Comparison of ENCODE assay signal across 9 mouse cellular contexts in the genomic region with DNA sequence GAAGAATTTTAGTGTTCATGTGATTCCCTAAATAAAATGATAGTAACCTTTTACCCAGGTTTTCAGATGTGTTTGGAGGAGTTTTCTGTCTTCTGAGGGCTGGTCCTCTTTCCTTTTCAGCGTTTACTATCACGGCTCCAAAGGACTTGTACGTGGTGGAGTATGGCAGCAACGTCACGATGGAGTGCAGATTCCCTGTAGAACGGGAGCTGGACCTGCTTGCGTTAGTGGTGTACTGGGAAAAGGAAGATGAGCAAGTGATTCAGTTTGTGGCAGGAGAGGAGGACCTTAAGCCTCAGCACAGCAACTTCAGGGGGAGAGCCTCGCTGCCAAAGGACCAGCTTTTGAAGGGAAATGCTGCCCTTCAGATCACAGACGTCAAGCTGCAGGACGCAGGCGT. TPM values are rescaled to one million over a fixed set of nuclear protein-coding genes. Genes with fewer than 3 reads are reported as not detected.
DNase-seq lines count a peak whose midpoint lies in the region; ATAC-seq lines count a peak whose summit lies in the region.
"Had no signal": no experiment of that assay in that cellular context is flagged by ENCODE, and none has a peak within 500 bp of the region (broad histone marks: within the 10 kb centered on the region; RNA-seq: fewer than 3 reads in every experiment).

No protein-coding gene starts in this region.

- H3K4me3 ChIP-seq in kidney, embryonic 14.5 days (ENCODE audit: low read length), result no peak overlapping the region
- no peak overlapping the region for H3K4me3 ChIP-seq in embryonic facial prominence, embryonic 12.5 days
- H3K4me3 ChIP-seq in hindbrain, embryonic 13.5 days, result peak overlapping the region; percentile 6; the same call in 1 of the 2 replicates
- peak overlapping the region; percentile 29 for H3K4me3 ChIP-seq in midbrain, embryonic 16.5 days (ENCODE audit: low read depth, low read length)

- no peak for ATAC-seq in kidney, embryonic 14.5 days (ENCODE audit: low FRiP score, low TSS enrichment)
- ATAC-seq in embryonic facial prominence, embryonic 12.5 days (ENCODE audit: insufficient number of reproducible peaks, insufficient read depth, low FRiP score, low TSS enrichment), result no peak
- no peak for ATAC-seq in hindbrain, embryonic 13.5 days (ENCODE audit: low FRiP score)
- ATAC-seq in midbrain, embryonic 16.5 days, result no peak

- no peaks in the 10 kb centered on the region for H3K36me3 ChIP-seq in kidney, embryonic 14.5 days (ENCODE audit: control insufficient read depth, insufficient read depth, low read length)
- no peaks in the 10 kb centered on the region for H3K36me3 ChIP-seq in embryonic facial prominence, embryonic 12.5 days
- H3K36me3 ChIP-seq in hindbrain, embryonic 13.5 days, result no peaks in the 10 kb centered on the region
- H3K36me3 ChIP-seq in midbrain, embryonic 16.5 days (ENCODE audit: control insufficient read depth, insufficient read depth, low read length), result no peaks in the 10 kb centered on the region

- H3K9me3 ChIP-seq in kidney, embryonic 14.5 days (ENCODE audit: control insufficient read depth, low read length), result no peaks in the 10 kb centered on the region
- no peaks in the 10 kb centered on the region for H3K9me3 ChIP-seq in embryonic facial prominence, embryonic 12.5 days
- no peaks in the 10 kb centered on the region for H3K9me3 ChIP-seq in hindbrain, embryonic 13.5 days
- H3K9me3 ChIP-seq in midbrain, embryonic 16.5 days (replicated peaks; ENCODE audit: control insufficient read depth, low read length, poor library complexity, severe bottlenecking), result no peaks in the 10 kb centered on the region

- no peak for DNase-seq in kidney, adult 18-20 months
- DNase-seq in B cell, adult 2 months, result no peak
- no peak for DNase-seq in thymus, postnatal 10 days (ENCODE audit: low spot score in 2 of 2)
- DNase-seq: lung, postnatal 4 days; thymus, postnatal 25 days had no signal

- no peak overlapping the region for H3K27ac ChIP-seq in kidney, embryonic 14.5 days (ENCODE audit: low read depth, low read length)
- no peak overlapping the region for H3K27ac ChIP-seq in embryonic facial prominence, embryonic 12.5 days
- H3K27ac ChIP-seq in hindbrain, embryonic 13.5 days, result no peak overlapping the region
- H3K27ac ChIP-seq in midbrain, embryonic 16.5 days (ENCODE audit: low read length), result no peak overlapping the region

- 33% methylated on average over 11 of the region's 11 CpGs for WGBS in kidney, embryonic 14.5 days
- WGBS in embryonic facial prominence, embryonic 12.5 days, result 38% methylated on average over 11 of the region's 11 CpGs
- WGBS in hindbrain, embryonic 13.5 days, result 46% methylated on average over 11 of the region's 11 CpGs
- 36% methylated on average over 11 of the region's 11 CpGs for WGBS in midbrain, embryonic 16.5 days

- peak overlapping the region; percentile 21; the same call in 1 of the 2 replicates for H3K4me2 ChIP-seq in kidney, embryonic 14.5 days (replicated peaks; ENCODE audit: low read depth, low read length)
- peak overlapping the region; percentile 15; the same call in 1 of the 2 replicates for H3K4me2 ChIP-seq in embryonic facial prominence, embryonic 12.5 days (replicated peaks)
- H3K4me2 ChIP-seq in hindbrain, embryonic 13.5 days, result peak overlapping the region; percentile 38
- H3K4me2 ChIP-seq in midbrain, embryonic 16.5 days (ENCODE audit: low read length), result peak overlapping the region; percentile 51

- no peak overlapping the region for H3K9ac ChIP-seq in kidney, embryonic 14.5 days (ENCODE audit: low read depth, low read length)
- H3K9ac ChIP-seq in embryonic facial prominence, embryonic 12.5 days, result no peak overlapping the region
- 0 out of 2 replicates have a peak overlapping the region, but pooled peaks have one; percentile 35 for H3K9ac ChIP-seq in hindbrain, embryonic 13.5 days
- peak overlapping the region; percentile 38; the same call in 1 of the 2 replicates for H3K9ac ChIP-seq in midbrain, embryonic 16.5 days (ENCODE audit: low read depth, low read length)

- no peaks in the 10 kb centered on the region for H3K4me1 ChIP-seq in kidney, embryonic 14.5 days (ENCODE audit: control insufficient read depth, insufficient read depth, low read length)
- H3K4me1 ChIP-seq in embryonic facial prominence, embryonic 12.5 days, result no peaks in the 10 kb centered on the region
- H3K4me1 ChIP-seq in hindbrain, embryonic 13.5 days (replicated peaks), result no peaks in the 10 kb centered on the region
- H3K4me1 ChIP-seq in midbrain, embryonic 16.5 days (ENCODE audit: control insufficient read depth, insufficient read depth, low read length), result peaks cover 3% of the 10 kb centered on the region; the same call in 1 of the 2 replicates

- no peaks in the 10 kb centered on the region for H3K27me3 ChIP-seq in kidney, embryonic 14.5 days (ENCODE audit: control insufficient read depth, insufficient read depth, low read length)
- H3K27me3 ChIP-seq in embryonic facial prominence, embryonic 12.5 days, result no peaks in the 10 kb centered on the region
- peaks cover 5% of the 10 kb centered on the region; the same call in 1 of the 2 replicates for H3K27me3 ChIP-seq in hindbrain, embryonic 13.5 days
- no peaks in the 10 kb centered on the region for H3K27me3 ChIP-seq in midbrain, embryonic 16.5 days (ENCODE audit: control insufficient read depth, insufficient read depth, low read depth, low read length)

RNA-seq across cellular contexts. Expression of a gene that starts 6.2 kb away (rescaled TPM):
- 0.19 and 0.39 TPM in 2 replicates for polyA plus RNA-seq in kidney, embryonic 14.5 days (2014; fragmentation: Nextera tagmentation; extraction: Ambion mirVana)
- 0.14 and 0.32 TPM in 2 replicates for polyA plus RNA-seq in embryonic facial prominence, embryonic 12.5 days (2016; fragmentation: Nextera tagmentation; extraction: Ambion mirVana)
- polyA plus RNA-seq in hindbrain, embryonic 13.5 days (2015; fragmentation: Nextera tagmentation; extraction: Ambion mirVana), result 0.38 and 0.40 TPM in 2 replicates
- polyA plus RNA-seq in midbrain, embryonic 16.5 days (2015; fragmentation: Nextera tagmentation; extraction: Ambion mirVana), result 0.71 and 0.93 TPM in 2 replicates

RNA-seq across cellular contexts. Expression of a gene that starts 6.2 kb away (rescaled TPM):
- polyA plus RNA-seq in kidney, embryonic 14.5 days (2014; fragmentation: Nextera tagmentation; extraction: Ambion mirVana), result 47.2 and 61.6 TPM in 2 replicates
- 69.4 and 72.8 TPM in 2 replicates for polyA plus RNA-seq in embryonic facial prominence, embryonic 12.5 days (2016; fragmentation: Nextera tagmentation; extraction: Ambion mirVana)
- 87.9 and 92.1 TPM in 2 replicates for polyA plus RNA-seq in hindbrain, embryonic 13.5 days (2015; fragmentation: Nextera tagmentation; extraction: Ambion mirVana)
- polyA plus RNA-seq in midbrain, embryonic 16.5 days (2015; fragmentation: Nextera tagmentation; extraction: Ambion mirVana), result 82.4 and 84.1 TPM in 2 replicates

RNA-seq across cellular contexts. Expression of a gene that starts 37.3 kb away (rescaled TPM):
- not detected in 2 replicates for polyA plus RNA-seq in kidney, embryonic 14.5 days (2014; fragmentation: Nextera tagmentation; extraction: Ambion mirVana)
- polyA plus RNA-seq in embryonic facial prominence, embryonic 12.5 days (2016; fragmentation: Nextera tagmentation; extraction: Ambion mirVana), result 0.15 TPM in 1 of 2 replicates, not detected in the other
- polyA plus RNA-seq in hindbrain, embryonic 13.5 days (2015; fragmentation: Nextera tagmentation; extraction: Ambion mirVana), result not detected in 2 replicates
- not detected in 2 replicates for polyA plus RNA-seq in midbrain, embryonic 16.5 days (2015; fragmentation: Nextera tagmentation; extraction: Ambion mirVana)

RNA-seq across cellular contexts. Expression of a gene that starts 39.0 kb away (rescaled TPM):
- polyA plus RNA-seq in kidney, embryonic 14.5 days (2014; fragmentation: Nextera tagmentation; extraction: Ambion mirVana), result 0.83 TPM in 1 of 2 replicates, not detected in the other
- polyA plus RNA-seq in embryonic facial prominence, embryonic 12.5 days (2016; fragmentation: Nextera tagmentation; extraction: Ambion mirVana), result 0.45 and 0.46 TPM in 2 replicates
- polyA plus RNA-seq in hindbrain, embryonic 13.5 days (2015; fragmentation: Nextera tagmentation; extraction: Ambion mirVana), result 1.7 and 2.3 TPM in 2 replicates
- 3.7 and 4.3 TPM in 2 replicates for polyA plus RNA-seq in midbrain, embryonic 16.5 days (2015; fragmentation: Nextera tagmentation; extraction: Ambion mirVana)

RNA-seq across cellular contexts. Expression of a gene that starts 48.3 kb away (rescaled TPM):
- 7.2 and 7.8 TPM in 2 replicates for polyA plus RNA-seq in kidney, embryonic 14.5 days (2014; fragmentation: Nextera tagmentation; extraction: Ambion mirVana)
- 3.9 and 9.0 TPM in 2 replicates for polyA plus RNA-seq in embryonic facial prominence, embryonic 12.5 days (2016; fragmentation: Nextera tagmentation; extraction: Ambion mirVana)
- 2.9 and 3.8 TPM in 2 replicates for polyA plus RNA-seq in hindbrain, embryonic 13.5 days (2015; fragmentation: Nextera tagmentation; extraction: Ambion mirVana)
- 0.82 and 1.4 TPM in 2 replicates for polyA plus RNA-seq in midbrain, embryonic 16.5 days (2015; fragmentation: Nextera tagmentation; extraction: Ambion mirVana)

Comparison
In these comparisons a context has a peak if more than half of its experiments do, and no peak if none do; other contexts are left out.
1. H3K4me3 ChIP-seq: peak in hindbrain, embryonic 13.5 days (single experiment) and midbrain, embryonic 16.5 days (single experiment); none in kidney, embryonic 14.5 days (single experiment) and embryonic facial prominence, embryonic 12.5 days (single experiment).
2. H3K9ac ChIP-seq: peak in hindbrain, embryonic 13.5 days (single experiment) and midbrain, embryonic 16.5 days (single experiment); none in kidney, embryonic 14.5 days (single experiment) and embryonic facial prominence, embryonic 12.5 days (single experiment).
3. Peak in every context shown above with its lines, with median percentiles within 50 percentile points of each other: H3K4me2 ChIP-seq.